Mouse (Mus musculus): ENCODE data around the gene Mrps31. TPM values are rescaled to one million over a fixed set of nuclear protein-coding genes. Genes with fewer than 3 reads are reported as not detected.

The Mrps31 gene
- polyA plus RNA-seq (2014; fragmentation: Nextera tagmentation; extraction: Ambion mirVana): 47.1 and 48.3 TPM in 2 replicates

DNA sequence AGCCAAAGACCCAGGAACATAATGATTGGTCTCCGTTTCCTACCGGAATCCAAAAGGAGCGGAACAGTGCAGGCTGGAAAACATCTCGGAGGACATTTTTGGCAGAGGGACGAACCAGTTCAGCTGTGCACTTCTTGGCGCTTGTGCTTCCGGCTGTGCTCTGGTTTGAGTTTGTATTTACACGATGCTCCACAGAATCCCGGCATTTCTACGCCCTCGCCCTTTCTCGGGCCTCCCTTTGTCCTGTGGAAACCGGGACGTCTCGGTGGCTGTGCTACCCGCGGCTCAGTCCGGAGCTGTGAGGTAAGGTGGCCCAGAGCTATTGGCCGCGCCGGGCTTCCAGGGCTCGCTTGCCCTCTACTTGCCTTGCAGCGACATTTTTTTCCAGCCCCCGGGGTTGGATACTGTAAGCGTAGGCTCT lies at the start of gene Mrps31:
Mrps31 (plus strand) TSS at position 80 of the 421 bp plus-strand sequence.
- peak within 1 kb of the TSS; percentile 81 for H3K4me3 ChIP-seq (ENCODE audit: low read length)
- H3K36me3 ChIP-seq (ENCODE audit: control insufficient read depth, insufficient read depth, low read length): peaks cover 10% of the 10 kb centered on the region; the same call in 1 of the 2 replicates
- H3K27me3 ChIP-seq (ENCODE audit: control insufficient read depth, insufficient read depth, low read length): no peaks in the 10 kb centered on the region
- H3K9me3 ChIP-seq (ENCODE audit: control insufficient read depth, low read length): no peaks in the 10 kb centered on the region
- peak; percentile 96 for ATAC-seq (ENCODE audit: low FRiP score, low TSS enrichment)
- peak within 1 kb of the TSS; percentile 15; the same call in 1 of the 2 replicates for H3K27ac ChIP-seq (ENCODE audit: low read depth, low read length)
- H3K9ac ChIP-seq (ENCODE audit: low read depth, low read length): peak within 1 kb of the TSS; percentile 89
- under 1% methylated on average over 25 of the region's 25 CpGs for WGBS
- peaks cover 10% of the 10 kb centered on the region for H3K4me1 ChIP-seq (ENCODE audit: control insufficient read depth, insufficient read depth, low read length)
- H3K4me2 ChIP-seq (replicated peaks; ENCODE audit: low read depth, low read length): peak within 1 kb of the TSS; percentile 71

DNA sequence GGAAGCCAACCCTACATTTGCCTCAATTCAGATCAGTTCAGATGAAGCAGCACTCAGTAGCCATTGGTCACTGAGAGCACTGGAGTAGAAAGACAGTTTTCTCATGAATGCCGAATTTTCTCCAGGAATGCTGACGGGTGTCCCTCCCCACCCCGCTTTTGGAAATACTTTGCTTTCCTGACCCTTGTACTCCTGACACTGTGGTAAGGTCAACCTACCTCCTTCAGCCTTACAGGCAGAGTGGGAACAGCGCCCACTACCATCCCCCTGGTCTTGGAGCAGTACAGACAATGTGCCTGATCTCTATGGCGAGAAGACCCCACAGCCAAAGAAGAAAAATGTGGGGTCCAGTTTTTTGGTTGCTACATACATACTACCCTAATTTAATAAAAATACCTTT lies 34.9 kb upstream of the Mrps31 start:
- Histone ChIP-seq H3K9ac (ENCODE audit: low read depth, low read length) (no peak overlapping the region), H3K27ac (ENCODE audit: low read depth, low read length) (no peak overlapping the region), H3K4me1 (ENCODE audit: control insufficient read depth, insufficient read depth, low read length) (no peaks in the 10 kb centered on the region), H3K9me3 (ENCODE audit: control insufficient read depth, low read length) (no peaks in the 10 kb centered on the region), H3K4me2 (replicated peaks; ENCODE audit: low read depth, low read length) (no peak overlapping the region), H3K4me3 (ENCODE audit: low read length) (no peak overlapping the region), H3K36me3 (ENCODE audit: control insufficient read depth, insufficient read depth, low read length) (peaks cover 12% of the 10 kb centered on the region; the same call in 1 of the 2 replicates), H3K27me3 (ENCODE audit: control insufficient read depth, insufficient read depth, low read length) (no peaks in the 10 kb centered on the region)
- 96% methylated on average over 5 of the region's 5 CpGs for WGBS
- no peak for ATAC-seq (ENCODE audit: low FRiP score, low TSS enrichment)

DNA sequence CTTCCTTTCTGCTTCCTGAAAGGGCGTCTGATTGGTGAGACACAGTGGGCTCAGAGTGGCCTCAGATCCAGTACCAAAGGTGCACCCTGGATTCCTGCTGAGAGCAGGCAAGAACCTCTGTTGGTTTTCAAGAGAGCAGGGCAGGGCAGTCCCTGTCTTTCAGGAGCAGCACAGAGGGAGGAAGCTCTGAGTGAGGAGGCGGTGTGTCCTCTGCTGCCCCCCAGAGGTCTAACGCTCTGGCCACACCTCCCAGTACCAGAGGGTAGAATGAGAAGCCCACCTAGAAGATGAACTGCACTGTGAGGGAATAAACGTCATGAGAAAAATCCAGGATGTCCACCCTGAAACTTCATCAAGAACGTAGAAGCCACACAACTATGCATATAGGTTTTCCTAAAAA lies 34.3 kb upstream of the Mrps31 start:
- H3K9ac ChIP-seq (ENCODE audit: low read depth, low read length): no peak overlapping the region
- H3K4me3 ChIP-seq (ENCODE audit: low read length): no peak overlapping the region
- no peaks in the 10 kb centered on the region for H3K27me3 ChIP-seq (ENCODE audit: control insufficient read depth, insufficient read depth, low read length)
- peaks cover 16% of the 10 kb centered on the region; the same call in 1 of the 2 replicates for H3K36me3 ChIP-seq (ENCODE audit: control insufficient read depth, insufficient read depth, low read length)
- no peaks in the 10 kb centered on the region for H3K4me1 ChIP-seq (ENCODE audit: control insufficient read depth, insufficient read depth, low read length)
- H3K4me2 ChIP-seq (replicated peaks; ENCODE audit: low read depth, low read length): no peak overlapping the region
- H3K27ac ChIP-seq (ENCODE audit: low read depth, low read length): no peak overlapping the region
- 46% methylated on average over 5 of the region's 5 CpGs for WGBS
- H3K9me3 ChIP-seq (ENCODE audit: control insufficient read depth, low read length): no peaks in the 10 kb centered on the region
- ATAC-seq (ENCODE audit: low FRiP score, low TSS enrichment): peak; percentile 82; the same call in 1 of the 2 replicates

DNA sequence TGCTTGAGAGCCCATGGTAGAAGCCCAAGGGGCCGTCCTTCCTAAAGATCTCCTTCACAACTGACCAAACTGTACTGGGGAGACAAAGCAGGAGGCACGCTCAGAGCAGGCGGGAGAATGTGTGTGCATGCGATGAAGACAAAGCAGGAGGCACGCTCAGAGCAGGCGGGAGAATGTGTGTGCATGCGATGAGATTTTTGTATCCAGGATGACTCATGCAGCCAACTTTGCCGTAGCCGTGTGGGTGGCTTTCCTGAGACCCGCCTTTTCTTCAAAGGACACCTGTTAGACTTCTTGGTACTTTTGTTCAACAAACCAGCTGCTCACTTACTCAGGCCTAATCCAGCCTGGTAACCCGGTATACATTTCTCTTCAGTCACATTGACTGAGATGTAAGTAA lies 30.2 kb upstream of the Mrps31 start:
- H3K27ac ChIP-seq (ENCODE audit: low read depth, low read length): no peak overlapping the region
- no peak for ATAC-seq (ENCODE audit: low FRiP score, low TSS enrichment)
- H3K9me3 ChIP-seq (ENCODE audit: control insufficient read depth, low read length): no peaks in the 10 kb centered on the region
- no peak overlapping the region for H3K4me2 ChIP-seq (replicated peaks; ENCODE audit: low read depth, low read length)
- no peaks in the 10 kb centered on the region for H3K4me1 ChIP-seq (ENCODE audit: control insufficient read depth, insufficient read depth, low read length)
- 97% methylated on average over 11 of the region's 11 CpGs for WGBS
- no peak overlapping the region for H3K9ac ChIP-seq (ENCODE audit: low read depth, low read length)
- no peak overlapping the region for H3K4me3 ChIP-seq (ENCODE audit: low read length)
- H3K36me3 ChIP-seq (ENCODE audit: control insufficient read depth, insufficient read depth, low read length): peaks cover 24% of the 10 kb centered on the region; the same call in 1 of the 2 replicates
- no peaks in the 10 kb centered on the region for H3K27me3 ChIP-seq (ENCODE audit: control insufficient read depth, insufficient read depth, low read length)

DNA sequence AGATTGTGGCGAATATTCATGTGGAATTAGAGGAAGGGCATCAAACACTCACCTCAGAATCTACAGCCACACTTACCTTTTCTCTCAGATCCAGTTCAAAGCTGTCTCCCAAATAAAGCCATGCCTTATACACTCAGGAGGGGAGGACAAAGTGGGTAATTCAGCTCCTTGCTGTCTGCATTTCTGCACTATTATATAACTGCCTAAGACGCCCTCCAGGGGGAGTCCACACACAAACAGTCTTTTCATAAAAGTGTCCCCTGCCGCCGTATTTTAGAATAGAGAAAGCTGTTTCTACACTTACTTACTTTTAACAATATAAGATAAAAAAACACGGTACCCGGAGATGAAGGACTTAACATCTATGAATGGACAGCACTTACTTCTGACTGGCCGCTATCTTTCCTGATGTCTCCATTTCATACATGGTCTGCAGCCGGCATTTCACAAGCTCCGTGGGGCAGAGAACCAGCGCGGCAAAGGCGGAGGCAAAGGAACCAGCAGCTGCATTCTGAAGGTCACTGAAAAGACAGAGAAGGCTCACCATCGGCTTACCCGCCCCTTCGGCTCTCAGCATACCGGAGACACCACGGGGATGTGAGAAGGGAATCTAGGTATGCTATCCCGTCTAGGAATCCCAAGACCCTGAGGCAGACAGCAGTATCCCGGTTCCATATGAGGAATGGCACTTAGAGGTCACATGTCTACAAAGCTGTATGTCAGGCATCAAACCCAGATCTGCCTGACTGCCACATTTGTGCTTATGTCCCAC lies 28.2 kb upstream of the Mrps31 start:
- Histone ChIP-seq H3K9ac (ENCODE audit: low read depth, low read length) (no peak overlapping the region), H3K27ac (ENCODE audit: low read depth, low read length) (no peak overlapping the region), H3K9me3 (ENCODE audit: control insufficient read depth, low read length) (no peaks in the 10 kb centered on the region), H3K27me3 (ENCODE audit: control insufficient read depth, insufficient read depth, low read length) (no peaks in the 10 kb centered on the region), H3K4me1 (ENCODE audit: control insufficient read depth, insufficient read depth, low read length) (no peaks in the 10 kb centered on the region), H3K36me3 (ENCODE audit: control insufficient read depth, insufficient read depth, low read length) (peaks cover 20% of the 10 kb centered on the region; the same call in 1 of the 2 replicates), H3K4me2 (replicated peaks; ENCODE audit: low read depth, low read length) (no peak overlapping the region), H3K4me3 (ENCODE audit: low read length) (no peak overlapping the region)
- 90% methylated on average over 19 of the region's 19 CpGs for WGBS
- ATAC-seq (ENCODE audit: low FRiP score, low TSS enrichment): no peak

DNA sequence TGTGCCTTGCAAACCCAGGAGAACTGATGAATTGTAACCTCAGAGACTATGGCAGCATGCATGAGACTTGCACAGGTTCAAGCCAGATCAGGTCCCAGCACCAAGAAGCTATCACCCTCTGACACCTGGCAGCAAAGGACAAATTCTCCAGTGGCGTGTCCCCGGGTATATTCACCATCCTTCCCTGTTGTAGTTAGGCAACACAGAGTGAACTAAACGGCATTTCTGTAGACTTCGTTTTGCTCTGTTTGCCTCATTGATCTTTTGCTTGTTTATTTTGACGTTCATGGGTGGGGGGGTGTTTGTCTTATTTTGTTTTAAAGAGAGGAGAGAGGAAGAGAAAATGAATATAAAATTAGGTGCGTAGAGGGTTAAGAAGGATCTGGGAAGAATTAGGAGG lies 26.0 kb upstream of the Mrps31 start:
- no peak for ATAC-seq (ENCODE audit: low FRiP score, low TSS enrichment)
- no peak overlapping the region for H3K4me3 ChIP-seq (ENCODE audit: low read length)
- H3K9me3 ChIP-seq (ENCODE audit: control insufficient read depth, low read length): no peaks in the 10 kb centered on the region
- peaks cover 36% of the 10 kb centered on the region for H3K36me3 ChIP-seq (ENCODE audit: control insufficient read depth, insufficient read depth, low read length)
- no peak overlapping the region for H3K4me2 ChIP-seq (replicated peaks; ENCODE audit: low read depth, low read length)
- H3K9ac ChIP-seq (ENCODE audit: low read depth, low read length): no peak overlapping the region
- H3K27ac ChIP-seq (ENCODE audit: low read depth, low read length): no peak overlapping the region
- no peaks in the 10 kb centered on the region for H3K27me3 ChIP-seq (ENCODE audit: control insufficient read depth, insufficient read depth, low read length)
- WGBS: 88% methylated on average over 6 of the region's 6 CpGs
- H3K4me1 ChIP-seq (ENCODE audit: control insufficient read depth, insufficient read depth, low read length): no peaks in the 10 kb centered on the region

DNA sequence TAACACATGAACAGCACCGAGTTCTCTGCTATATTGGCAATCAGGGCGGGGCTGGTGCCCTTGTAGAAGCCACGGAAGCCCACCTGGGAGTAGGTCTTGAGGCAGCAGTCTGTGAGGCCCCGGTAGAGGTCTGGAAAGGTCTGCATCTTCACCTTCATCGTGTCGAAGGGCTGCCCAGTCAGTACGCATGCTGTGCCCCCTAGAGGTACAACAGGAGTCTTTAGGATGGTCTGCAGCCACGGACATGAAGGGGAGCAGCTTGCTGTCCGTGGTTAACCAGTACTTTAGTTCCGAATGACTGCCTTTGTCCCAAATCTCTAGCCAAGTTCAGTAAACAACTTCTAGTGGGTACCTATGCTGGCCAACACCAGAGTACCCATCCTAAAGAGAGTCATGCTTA lies 21.3 kb upstream of the Mrps31 start:
- Histone ChIP-seq H3K9ac (ENCODE audit: low read depth, low read length) (no peak overlapping the region), H3K4me1 (ENCODE audit: control insufficient read depth, insufficient read depth, low read length) (no peaks in the 10 kb centered on the region), H3K36me3 (ENCODE audit: control insufficient read depth, insufficient read depth, low read length) (peaks cover 25% of the 10 kb centered on the region), H3K27ac (ENCODE audit: low read depth, low read length) (no peak overlapping the region), H3K4me2 (replicated peaks; ENCODE audit: low read depth, low read length) (no peak overlapping the region), H3K4me3 (ENCODE audit: low read length) (no peak overlapping the region), H3K9me3 (ENCODE audit: control insufficient read depth, low read length) (no peaks in the 10 kb centered on the region), H3K27me3 (ENCODE audit: control insufficient read depth, insufficient read depth, low read length) (no peaks in the 10 kb centered on the region)
- 0 out of 2 replicates have a peak, but pooled peaks have one; percentile 35 for ATAC-seq (ENCODE audit: low FRiP score, low TSS enrichment)
- 87% methylated on average over 10 of the region's 10 CpGs for WGBS

DNA sequence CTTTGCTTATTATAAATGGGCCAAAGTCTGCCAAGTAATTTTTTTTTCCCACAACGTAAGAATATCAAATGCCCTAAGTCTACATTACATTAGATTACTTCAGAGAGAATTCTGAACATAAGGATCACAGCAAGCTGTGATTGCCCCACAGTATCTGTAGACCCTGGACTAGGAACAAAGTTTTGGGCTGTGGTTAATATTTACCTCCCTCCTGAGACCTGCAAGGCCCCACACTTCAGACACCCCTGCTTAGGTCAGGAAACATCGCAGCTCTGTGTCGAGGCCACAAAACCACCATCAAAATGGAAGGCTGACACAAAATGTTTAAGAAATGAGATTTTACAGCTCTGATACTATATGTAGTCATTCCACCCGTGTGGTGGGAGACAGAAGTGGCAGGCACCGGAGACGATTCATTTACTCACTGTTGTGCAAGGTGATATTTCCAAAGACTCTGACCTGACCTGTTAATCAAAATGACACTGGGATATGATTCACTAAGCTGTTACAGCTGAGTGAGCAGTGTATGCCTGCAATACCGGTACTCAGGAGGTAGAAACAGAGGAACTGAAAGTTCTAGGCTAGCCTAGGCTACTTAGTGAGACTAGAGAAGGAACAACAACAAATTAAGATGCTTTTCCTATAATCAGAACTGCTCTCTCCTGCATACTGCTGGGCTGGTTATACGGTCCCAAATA lies 20.2 kb upstream of the Mrps31 start:
- H3K9me3 ChIP-seq (ENCODE audit: control insufficient read depth, low read length): no peaks in the 10 kb centered on the region
- H3K4me1 ChIP-seq (ENCODE audit: control insufficient read depth, insufficient read depth, low read length): no peaks in the 10 kb centered on the region
- H3K36me3 ChIP-seq (ENCODE audit: control insufficient read depth, insufficient read depth, low read length): peaks cover 25% of the 10 kb centered on the region
- no peak for ATAC-seq (ENCODE audit: low FRiP score, low TSS enrichment)
- H3K4me2 ChIP-seq (replicated peaks; ENCODE audit: low read depth, low read length): no peak overlapping the region
- H3K4me3 ChIP-seq (ENCODE audit: low read length): no peak overlapping the region
- no peak overlapping the region for H3K27ac ChIP-seq (ENCODE audit: low read depth, low read length)
- H3K27me3 ChIP-seq (ENCODE audit: control insufficient read depth, insufficient read depth, low read length): no peaks in the 10 kb centered on the region
- 76% methylated on average over 8 of the region's 8 CpGs for WGBS
- no peak overlapping the region for H3K9ac ChIP-seq (ENCODE audit: low read depth, low read length)

DNA sequence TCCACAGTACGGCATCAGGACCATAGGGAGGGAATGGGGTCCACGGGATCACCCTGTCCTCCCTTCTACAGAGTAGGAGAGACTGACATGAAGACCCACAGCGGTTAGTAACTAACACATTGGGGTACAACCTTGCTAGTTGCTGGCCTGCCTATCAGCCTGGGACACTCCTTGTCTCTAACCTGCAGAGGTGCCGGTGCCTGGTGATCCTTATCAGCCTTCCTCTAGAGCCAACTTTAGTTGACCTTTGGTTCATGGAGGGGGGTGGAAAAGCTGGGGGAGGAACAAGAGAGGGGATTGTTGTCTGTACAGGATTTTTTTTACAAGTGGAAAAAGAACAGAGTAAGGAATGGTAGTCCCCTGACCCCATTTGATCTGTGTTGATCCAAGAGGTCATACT lies 16.7 kb upstream of the Mrps31 start:
- Histone ChIP-seq H3K27me3 (ENCODE audit: control insufficient read depth, insufficient read depth, low read length) (no peaks in the 10 kb centered on the region), H3K27ac (ENCODE audit: low read depth, low read length) (no peak overlapping the region), H3K4me1 (ENCODE audit: control insufficient read depth, insufficient read depth, low read length) (no peaks in the 10 kb centered on the region), H3K9me3 (ENCODE audit: control insufficient read depth, low read length) (no peaks in the 10 kb centered on the region), H3K4me3 (ENCODE audit: low read length) (no peak overlapping the region), H3K36me3 (ENCODE audit: control insufficient read depth, insufficient read depth, low read length) (peaks cover 10% of the 10 kb centered on the region), H3K4me2 (replicated peaks; ENCODE audit: low read depth, low read length) (no peak overlapping the region), H3K9ac (ENCODE audit: low read depth, low read length) (no peak overlapping the region)
- ATAC-seq (ENCODE audit: low FRiP score, low TSS enrichment): no peak
- 82% methylated on average over 4 of the region's 4 CpGs for WGBS
